Mouse (Mus musculus) gastrocnemius, adult 2 months (tissue): ENCODE results near the gene Sfxn3. TPM values are rescaled to one million over a fixed set of nuclear protein-coding genes. Genes with fewer than 3 reads are reported as not detected.

Experiments used
- DNase-seq: peaks from one replicate; pipeline ENCODE4 v3.0.0; 2022
- H3K27ac ChIP-seq: fragments of 200-600 bp; 2 replicates; pipeline ENCODE4 v1.8.1; 2022; ENCODE audit warnings: mild to moderate bottlenecking
- H3K4me3 ChIP-seq: fragments of 200-600 bp; 2 replicates; pipeline ENCODE4 v1.8.1; 2022; ENCODE audit warnings: mild to moderate bottlenecking, moderate library complexity
- CTCF ChIP-seq: fragments of 200-600 bp; IDR thresholded peaks from 2 replicates; pipeline ENCODE4 v1.8.1; 2022; ENCODE audit warnings: antibody characterized with exemption, mild to moderate bottlenecking, moderate library complexity
- intact Hi-C: fragments of 180-260 bp; cut with DNase I; formaldehyde crosslinking; loops from one replicate; pipeline ENCODE4 v1.15.1; 2025
- total RNA-seq, 2 experiments: library from RNA; stranded (reverse); gene quantifications; 2 replicates each; pipeline ENCODE4 v1.2.3; 2021

The Sfxn3 gene
- total RNA-seq, 2 experiments from 2014 or later: 17.1 to 25.1 TPM

DNA sequence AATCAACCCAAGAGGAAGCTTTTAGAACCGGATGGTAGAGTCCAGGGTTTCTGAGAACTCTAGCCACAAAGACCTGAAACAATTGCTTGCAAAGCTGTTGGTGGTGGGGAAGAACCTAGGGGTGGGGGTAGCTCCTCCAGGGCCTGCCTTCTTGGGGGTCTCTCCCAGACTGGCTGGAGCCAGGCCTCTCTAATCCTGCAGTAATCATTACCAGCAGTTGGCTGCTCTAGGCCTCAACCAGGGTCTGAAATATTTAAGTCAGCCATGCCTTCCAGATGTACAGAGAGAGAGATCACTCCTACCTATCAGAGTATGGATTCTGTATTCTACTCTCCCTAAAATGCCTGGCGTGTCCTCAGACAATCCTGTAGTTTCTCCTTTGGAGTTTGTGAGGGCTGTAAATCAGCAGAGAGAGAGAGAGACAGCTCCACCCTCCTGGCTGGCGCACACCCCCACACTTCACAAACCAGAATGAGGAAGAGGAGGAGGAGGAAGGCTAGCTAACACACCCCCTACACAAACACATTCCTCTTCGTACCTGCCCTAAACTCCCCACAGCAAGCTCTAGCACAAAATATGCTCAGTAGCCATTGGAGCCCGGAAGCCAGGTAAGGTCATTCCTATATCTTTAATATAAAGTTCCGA is 33.6 kb upstream of the Sfxn3 start:
- DNase-seq: no peak
- intact Hi-C loops: no loop called here
- Histone ChIP-seq H3K27ac (peak overlapping the region; percentile 94), H3K4me3 (no peak overlapping the region)
- no peak for TF ChIP-seq CTCF

DNA sequence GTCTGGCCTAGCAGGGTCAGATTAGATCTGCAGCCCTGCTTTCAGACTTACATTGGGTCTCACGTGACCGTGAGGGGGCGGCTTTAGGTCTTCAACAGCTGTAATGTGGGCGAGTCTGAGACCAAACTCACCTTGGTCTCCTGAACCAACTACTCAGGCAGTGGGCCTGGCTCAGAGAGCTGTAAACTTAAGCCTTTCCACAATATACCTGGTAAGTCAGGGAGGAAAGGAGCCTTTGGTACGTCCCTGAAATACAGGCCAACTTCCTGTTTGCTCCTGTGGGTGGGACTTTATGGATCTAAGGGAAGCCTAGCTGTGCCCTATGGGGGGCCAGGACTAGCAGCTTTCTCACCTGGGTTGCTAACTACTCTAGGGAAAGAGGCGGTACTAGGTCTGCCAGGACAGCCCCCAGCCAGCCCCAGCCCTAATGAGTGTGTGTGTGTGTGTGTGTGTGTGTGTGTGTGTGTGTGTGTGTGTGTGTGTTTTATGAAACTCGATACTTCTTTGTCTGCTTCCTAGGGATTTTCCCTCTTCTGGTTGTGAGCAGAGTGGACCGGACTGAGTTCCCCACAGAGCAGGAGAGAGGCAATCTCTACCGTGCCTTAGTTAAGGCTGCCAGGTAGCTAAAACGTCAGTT is 32.9 kb upstream of the Sfxn3 start, which contains the start of gene Lzts2:
Gene Lzts2 (plus strand): TSS at position 80 of the 637 bp plus-strand sequence.
- H3K27ac ChIP-seq: peak within 1 kb of the TSS; percentile 94
- intact Hi-C loops: no loop called here
- TF ChIP-seq CTCF: no peak

DNA sequence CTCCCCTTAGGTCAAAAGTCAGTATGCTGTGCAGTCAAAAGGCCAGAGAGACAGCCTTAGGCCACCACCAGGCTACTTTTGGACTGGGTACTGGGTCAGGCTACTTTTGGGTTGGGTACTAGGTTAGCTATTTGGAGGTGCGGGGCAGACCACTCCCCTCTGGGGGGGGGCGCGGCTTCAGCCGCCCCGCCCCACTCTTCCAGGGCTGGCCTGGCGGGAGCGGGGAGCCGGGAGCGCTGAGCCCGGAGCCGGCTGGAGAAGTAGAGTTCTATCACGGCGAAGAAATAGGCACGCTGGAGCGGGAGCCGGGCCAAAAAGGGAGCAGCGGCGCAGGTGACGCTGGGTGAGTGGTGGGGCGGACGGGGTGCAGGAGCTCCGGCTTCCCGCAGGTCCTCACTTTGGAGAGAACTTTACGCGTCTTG is 32.3 kb upstream of the Sfxn3 start:
- peak overlapping the region; percentile 94 for H3K27ac ChIP-seq
- DNase-seq: peak; percentile 89
- TF ChIP-seq CTCF: no peak
- peak overlapping the region; percentile 80 for H3K4me3 ChIP-seq
- intact Hi-C loops: no loop called here

More for the DNA sequence above, 32.9 kb upstream of the Sfxn3 start, which contains the start of gene Lzts2:
- peak within 1 kb of the TSS; percentile 80 for H3K4me3 ChIP-seq
- DNase-seq: no peak

DNA sequence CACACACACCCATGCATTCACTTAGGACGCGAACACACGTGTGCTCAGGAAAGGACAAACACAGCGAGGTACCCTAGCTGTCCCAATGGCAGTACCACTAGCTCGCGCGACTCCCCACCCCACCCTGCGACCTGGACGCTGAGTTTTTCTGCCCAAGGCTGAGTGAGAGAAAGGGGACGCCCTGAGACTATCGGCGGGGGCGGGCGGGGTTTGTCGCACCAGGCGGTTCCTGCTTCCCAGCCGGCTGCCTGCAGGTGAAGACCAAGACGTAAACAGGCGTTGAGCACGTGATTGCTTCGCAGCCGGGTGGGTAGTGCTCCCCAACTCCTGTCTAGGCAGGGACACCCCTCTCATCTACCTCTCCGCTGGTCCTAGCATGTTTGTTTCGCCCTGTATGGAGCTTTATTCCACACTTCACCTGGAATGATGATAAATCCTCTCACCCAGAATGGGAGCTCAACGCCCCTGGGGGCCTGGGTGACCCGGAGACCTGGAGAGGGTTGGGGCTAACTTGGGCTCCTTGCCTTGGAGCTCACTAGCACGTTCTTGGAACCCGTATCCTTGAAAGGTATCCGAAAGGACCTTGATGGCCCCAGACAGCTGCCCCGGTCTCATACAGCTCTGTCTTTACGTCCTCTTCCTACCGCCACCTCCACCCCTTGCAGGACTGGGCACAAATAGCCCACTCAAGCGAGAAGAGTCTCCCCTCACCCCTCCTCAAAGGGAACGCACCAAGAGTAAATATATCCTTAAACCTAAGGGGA is 31.6 kb upstream of the Sfxn3 start:
- no peak for TF ChIP-seq CTCF
- peak; percentile 87 for DNase-seq
- Histone ChIP-seq H3K4me3 (peak overlapping the region; percentile 80), H3K27ac (peak overlapping the region; percentile 94)
- intact Hi-C loops: loop anchor here (2.0 kb wide), 1 partner anchor 43 kb away; no protein-coding TSS in a partner anchor

DNA sequence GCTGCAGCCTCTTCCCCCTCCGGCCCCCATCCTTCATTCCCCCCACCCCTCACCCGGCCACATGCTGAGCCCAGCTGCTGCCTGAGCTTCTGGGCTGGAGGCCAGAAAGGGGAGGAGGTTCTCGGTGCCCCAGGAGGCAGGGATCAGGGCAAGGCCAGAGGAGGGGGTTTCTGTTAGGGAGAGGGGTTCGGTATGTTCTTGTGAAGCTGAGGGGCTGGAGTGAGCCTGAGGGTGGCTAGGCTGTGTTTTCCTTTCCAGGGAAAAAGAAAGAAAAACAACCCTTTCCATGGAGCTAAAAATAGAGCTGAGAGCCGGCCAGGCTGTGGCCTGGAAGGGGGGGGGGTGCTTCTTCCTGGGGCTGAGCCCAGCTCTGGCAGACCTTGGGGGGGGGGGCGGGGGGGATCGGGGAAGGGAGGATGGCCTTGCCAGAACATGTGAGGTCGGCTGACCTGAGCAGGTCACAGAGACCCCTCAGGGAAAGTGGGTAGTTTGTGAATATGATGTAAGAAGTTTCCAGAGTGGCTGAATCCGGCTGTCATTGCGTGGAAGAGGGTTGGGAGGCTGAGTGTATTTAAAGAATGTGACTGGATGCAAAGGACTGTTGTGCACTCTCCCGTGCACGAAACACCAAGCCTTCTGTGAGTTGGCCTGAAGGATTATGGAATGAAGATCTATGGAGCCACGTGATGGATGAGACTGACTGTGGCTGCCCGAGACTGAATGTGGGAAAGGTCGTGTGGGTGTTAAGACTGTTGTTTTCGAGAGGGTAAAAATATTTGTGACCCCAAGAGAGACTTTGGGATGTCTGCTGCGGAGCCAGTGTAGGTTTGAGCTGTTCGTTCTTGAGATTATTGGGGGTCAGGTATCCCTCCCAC is 30.7 kb upstream of the Sfxn3 start:
- Histone ChIP-seq H3K27ac (peak overlapping the region; percentile 94), H3K4me3 (peak overlapping the region; percentile 80)
- peak; percentile 94 for DNase-seq
- intact Hi-C loops: loop anchor here (2.0 kb wide), 1 partner anchor 42 kb away; no protein-coding TSS in a partner anchor
- TF ChIP-seq CTCF: no peak

DNA sequence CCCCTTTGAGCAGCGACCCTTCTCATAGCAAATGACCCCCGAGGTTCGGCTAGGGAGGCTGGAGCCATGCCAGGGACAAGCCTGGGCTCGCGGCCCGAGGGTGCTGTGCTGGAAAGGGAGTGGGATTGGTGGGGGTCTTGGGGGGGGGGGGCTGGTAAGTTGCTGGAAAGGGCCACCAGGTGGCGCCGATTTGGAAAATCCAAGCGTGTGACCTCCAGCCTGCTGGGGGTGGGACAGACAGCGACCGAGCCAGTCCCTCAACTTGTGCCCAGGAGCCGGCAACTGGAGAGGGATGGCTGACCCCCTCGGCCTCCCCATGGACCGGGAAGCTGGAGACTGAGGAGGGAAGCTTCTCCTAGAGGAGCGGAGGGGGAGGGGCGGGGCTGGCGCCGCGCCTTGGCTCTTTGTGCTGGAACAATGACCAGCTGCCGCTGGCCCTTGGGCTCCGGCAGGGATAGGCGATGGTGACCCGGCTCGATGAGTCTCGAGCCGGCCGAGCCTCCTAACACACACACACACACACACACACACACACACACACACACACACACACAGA is 30.0 kb upstream of the Sfxn3 start:
- DNase-seq: peak; percentile 91
- peak; percentile 71 for TF ChIP-seq CTCF
- peak overlapping the region; percentile 80 for H3K4me3 ChIP-seq
- intact Hi-C loops: loop anchor here (2.0 kb wide), 1 partner anchor 42 kb away; no protein-coding TSS in a partner anchor
- peak overlapping the region; percentile 94 for H3K27ac ChIP-seq

DNA sequence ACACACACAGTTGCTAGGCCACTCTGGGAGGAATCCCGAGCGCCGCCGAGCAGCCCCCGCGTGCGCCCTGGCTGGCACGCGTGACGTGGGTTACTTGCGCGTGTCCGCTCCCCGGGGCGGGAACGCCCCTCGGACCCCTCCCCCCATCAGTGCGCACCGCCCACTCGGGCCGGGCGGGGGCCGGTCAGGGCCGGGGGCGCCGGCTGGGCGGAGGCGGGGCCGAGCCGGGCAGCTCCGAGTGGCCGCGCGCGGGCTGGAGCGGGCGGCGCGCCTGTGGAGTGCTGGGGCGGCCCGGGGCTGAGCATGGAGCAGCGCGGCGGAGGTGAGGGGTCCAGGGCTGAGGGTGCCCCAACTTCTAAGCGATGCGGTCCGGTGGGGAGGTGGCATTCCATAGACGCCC is 29.4 kb upstream of the Sfxn3 start:
- intact Hi-C loops: loop anchor here (2.0 kb wide), 1 partner anchor 41 kb away; no protein-coding TSS in a partner anchor
- peak; percentile 94 for DNase-seq

DNA sequence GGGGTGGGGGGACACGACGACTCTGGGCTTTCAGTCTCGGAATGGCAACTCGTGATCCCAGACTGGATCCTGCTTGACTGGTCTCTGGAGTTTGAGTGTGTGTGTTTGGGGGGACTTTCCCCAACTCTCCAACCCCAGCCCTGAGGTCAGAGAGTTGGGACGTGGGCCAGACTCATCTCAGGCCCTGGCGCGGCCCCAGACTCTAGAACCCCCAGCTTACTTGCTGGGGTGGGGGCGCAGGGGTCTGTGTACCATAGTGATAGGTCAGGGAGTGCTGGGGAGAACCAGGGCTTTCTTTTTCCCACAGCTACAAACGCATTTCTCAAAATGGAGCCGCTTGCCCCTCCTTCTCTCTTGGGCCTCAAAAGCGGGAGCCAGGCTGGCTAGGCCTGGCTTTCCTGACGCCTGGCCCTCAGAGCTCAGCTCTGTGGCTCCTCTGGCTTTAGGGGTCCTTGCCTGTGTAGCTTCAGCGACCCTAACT is 28.9 kb upstream of the Sfxn3 start:
- peak overlapping the region; percentile 94 for H3K27ac ChIP-seq
- H3K4me3 ChIP-seq: peak overlapping the region; percentile 80
- TF ChIP-seq CTCF: no peak
- peak; percentile 60 for DNase-seq
- intact Hi-C loops: no loop called here

More for the DNA sequence above, 29.4 kb upstream of the Sfxn3 start:
- peak overlapping the region; percentile 80 for H3K4me3 ChIP-seq
- TF ChIP-seq CTCF: no peak
- peak overlapping the region; percentile 94 for H3K27ac ChIP-seq

DNA sequence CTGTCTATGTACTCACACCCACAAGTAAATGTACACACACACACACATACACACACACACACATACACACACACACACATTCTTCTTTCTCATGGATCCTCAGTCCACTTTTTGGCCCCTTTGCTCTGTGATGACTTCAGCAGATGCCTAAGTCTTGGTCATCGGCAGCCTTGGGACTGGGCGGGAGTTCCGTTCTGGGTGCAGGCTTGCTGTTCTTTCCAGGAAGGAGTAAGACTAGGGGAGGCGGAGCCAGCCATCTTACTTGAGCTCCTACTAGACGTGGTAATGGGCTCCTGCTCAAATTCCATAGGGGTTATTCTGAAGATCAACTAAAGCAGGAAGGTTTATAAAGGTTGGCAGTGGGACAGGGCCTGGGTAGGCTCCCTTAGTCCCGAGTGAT is 27.0 kb upstream of the Sfxn3 start:
- Histone ChIP-seq H3K4me3 (peak overlapping the region; percentile 80), H3K27ac (peak overlapping the region; percentile 94)
- peak; percentile 85 for DNase-seq
- intact Hi-C loops: no loop called here
- TF ChIP-seq CTCF: no peak

DNA sequence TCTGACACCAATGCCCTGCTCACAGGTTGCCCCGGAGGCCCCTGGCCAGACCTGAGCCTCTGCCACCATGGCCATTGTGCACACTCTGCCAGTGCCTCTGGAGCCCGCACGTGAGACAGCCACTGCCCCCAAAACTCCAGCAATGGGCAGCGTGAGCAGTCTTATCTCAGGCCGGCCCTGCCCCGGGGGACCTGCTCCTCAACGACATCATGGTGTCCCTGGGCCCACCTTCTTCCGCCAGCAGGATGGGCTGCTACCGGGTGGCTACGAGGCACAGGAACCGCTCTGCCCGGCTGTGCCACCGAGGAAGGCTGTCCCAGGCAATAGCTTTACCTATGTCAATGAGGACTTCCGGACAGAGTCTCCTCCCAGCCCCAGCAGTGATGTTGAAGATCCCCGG is 25.9 kb upstream of the Sfxn3 start:
- no peak for TF ChIP-seq CTCF
- Histone ChIP-seq H3K4me3 (peak overlapping the region; percentile 80), H3K27ac (peak overlapping the region; percentile 94)
- peak; percentile 31 for DNase-seq
- intact Hi-C loops: no loop called here

DNA sequence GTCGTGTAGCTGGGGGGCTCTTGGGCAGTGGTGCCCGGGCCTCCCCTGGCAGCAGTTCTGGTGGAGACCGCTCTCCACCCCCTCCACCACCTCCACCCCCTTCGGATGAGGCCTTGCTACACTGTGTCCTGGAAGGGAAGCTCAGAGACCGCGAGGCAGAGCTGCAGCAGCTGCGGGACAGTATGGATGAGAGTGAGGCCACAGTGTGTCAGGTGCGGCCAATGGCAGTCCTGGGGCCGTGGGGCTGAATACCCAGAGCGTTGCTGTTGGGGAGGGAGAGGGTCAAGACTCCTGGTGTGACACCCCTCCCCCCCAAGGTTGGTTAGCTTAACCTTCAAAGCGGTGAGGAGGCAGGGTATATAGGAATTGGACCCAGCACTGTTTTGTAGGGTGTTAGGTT is 23.3 kb upstream of the Sfxn3 start:
- DNase-seq: peak; percentile 45
- Histone ChIP-seq H3K27ac (peak overlapping the region; percentile 51), H3K4me3 (no peak overlapping the region)
- intact Hi-C loops: no loop called here
- no peak for TF ChIP-seq CTCF

DNA sequence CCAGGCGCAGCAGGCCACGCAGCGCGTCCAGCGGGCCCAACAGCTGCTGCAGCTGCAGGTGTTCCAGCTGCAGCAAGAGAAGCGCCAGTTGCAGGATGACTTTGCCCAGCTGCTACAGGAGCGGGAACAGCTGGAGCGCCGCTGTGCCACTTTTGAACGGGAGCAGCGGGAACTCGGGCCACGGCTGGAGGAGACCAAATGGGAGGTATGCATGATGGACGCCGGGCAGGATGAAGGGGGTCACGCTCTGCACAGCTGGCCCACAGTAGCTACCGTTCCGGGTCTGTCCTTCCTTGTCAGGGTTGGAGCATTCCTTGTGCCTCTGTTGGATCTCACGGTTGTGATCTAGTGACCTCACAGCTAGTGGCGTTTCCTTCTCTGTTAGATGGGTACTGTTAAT is 22.5 kb upstream of the Sfxn3 start:
- intact Hi-C loops: no loop called here
- peak; percentile 42 for DNase-seq
- Histone ChIP-seq H3K27ac (peak overlapping the region; percentile 43; the same call in 1 of the 2 replicates), H3K4me3 (no peak overlapping the region)
- TF ChIP-seq CTCF: no peak
